Mouse (Mus musculus): ENCODE results near the gene Ncaph2.
A peak's percentile ranks its signal among the peaks of the same experiment; 100 is the strongest.

The Ncaph2 gene

DNA sequence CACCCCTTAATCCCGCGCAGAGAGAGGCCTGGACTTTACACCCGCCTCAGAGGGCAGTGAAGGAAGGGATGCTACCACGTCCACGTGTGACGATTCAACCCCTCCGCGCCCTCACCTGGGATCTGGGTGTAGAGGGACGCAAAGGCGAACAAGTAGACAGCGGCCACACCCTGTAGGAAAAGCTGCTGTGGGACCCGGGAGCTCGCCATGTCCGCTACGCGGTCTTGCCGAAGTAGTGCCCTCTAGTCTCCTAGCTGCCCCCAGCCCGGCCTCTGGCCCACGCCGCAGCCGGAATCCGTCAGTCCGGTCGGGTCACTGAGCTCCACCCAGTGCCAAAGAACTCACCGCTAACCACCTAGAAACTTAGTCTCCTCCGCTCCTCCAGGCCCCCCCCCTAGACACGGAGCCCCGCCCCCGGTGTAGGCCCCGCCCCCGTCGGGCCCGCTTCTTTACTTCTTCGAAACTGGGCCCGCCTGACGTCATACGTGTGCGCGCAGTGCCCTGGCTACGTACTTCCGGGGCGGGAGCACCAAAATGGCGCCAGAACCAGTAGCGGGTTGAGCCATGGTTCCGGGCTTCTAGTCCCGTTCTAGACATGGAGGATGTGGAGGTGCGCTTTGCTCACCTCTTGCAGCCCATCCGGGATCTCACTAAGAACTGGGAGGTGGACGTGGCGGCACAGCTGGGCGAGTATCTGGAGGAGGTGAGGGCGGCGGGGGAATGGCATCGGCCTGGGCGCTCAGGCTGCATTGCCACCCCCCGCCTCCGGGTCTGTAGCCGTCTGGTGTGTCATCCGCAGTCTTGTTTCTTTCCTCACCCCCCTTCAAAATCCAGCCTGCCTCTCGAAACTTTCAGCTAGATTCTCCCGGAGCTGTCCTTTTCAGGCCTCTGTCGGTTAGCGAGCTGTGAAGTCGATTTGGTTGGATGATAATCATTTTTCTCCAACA is at the start of gene Ncaph2, which contains the start of gene Lmf2:
TSS of gene Ncaph2 (plus strand) at position 479 of the 947 bp plus-strand sequence.
TSS of gene Lmf2 (minus strand) at position 419 of the 947 bp plus-strand sequence.
- DNase-seq (ENCODE audit: low spot score in 2 of 2), result peak; percentile 96 to 99

DNA sequence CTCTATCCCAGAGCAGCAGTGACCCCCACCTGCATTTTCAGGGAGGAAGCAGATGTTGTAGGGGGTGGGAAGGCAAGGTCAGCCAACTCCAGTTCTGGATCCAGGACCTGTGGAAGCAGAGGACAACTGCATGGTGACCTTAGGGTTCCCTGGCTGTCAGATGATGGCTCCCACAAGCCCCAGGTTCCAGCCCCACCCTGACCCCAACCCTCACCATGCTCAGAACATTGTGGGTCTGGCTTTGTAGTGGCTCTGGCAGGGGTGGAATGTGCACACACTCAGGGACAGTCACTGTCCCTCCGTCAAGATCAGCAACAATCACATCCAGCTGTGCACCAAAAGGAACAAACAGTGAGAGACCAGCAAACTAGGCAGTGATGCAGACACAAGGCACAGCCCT is 49.6 kb upstream of the Ncaph2 start:
- DNase-seq (ENCODE audit: low spot score in 2 of 2), result no peak

DNA sequence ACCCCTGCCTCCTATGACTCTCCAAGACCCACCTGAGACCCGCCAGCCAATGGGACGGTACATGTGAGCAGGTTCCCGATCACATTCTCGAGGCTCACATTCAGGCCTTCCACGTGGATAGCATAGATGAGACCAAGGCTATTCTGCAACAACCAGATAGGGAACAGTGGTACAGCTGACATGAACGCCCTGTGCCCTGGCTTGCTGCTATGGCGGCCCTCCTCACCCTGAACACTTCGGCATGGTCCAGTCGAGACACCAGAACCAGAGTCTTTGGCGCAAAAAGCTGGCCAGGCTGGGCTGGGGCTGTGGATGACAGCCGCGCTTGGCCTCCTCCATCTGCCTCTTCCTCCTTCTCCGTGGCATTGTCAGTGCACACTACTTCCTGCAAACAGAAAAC is 48.1 kb upstream of the Ncaph2 start:
- DNase-seq (ENCODE audit: low spot score in 2 of 2), result no peak

DNA sequence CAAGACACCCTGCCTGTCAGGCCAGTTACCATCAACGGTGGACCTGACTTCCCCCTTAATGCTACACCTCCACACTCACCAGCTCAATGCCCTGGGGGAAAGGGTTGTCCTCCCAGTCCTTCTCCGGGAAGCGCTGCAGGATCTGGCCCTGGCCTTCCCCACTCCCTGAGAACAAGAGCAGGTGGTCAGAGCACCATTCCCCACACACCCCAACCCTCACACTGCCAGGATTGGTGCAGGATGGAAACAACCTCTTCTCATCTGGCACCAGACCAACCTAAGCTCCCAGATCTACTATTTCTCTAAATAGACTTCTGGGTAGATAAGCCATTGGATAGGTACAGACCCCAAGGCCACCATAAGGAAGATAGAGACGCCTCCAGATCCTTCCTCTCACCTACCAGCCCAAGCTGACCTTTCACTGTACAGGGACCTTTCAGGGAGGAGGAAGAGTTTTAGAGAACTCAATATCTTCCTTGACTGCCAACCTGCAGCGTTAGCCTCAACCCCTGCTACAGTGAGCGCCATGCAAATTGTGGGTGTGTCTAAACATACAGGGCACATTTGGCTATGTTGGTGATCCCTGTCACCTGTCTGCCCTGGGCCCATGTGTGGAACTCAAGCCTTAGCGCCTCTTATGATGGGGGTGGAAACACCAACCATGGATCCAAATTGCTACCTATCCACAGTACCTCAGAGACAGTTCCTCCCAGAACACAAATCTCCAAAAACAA is 46.9 kb upstream of the Ncaph2 start:
- DNase-seq (ENCODE audit: low spot score in 2 of 2), result peak in 1 of 2 experiments; percentile 17

DNA sequence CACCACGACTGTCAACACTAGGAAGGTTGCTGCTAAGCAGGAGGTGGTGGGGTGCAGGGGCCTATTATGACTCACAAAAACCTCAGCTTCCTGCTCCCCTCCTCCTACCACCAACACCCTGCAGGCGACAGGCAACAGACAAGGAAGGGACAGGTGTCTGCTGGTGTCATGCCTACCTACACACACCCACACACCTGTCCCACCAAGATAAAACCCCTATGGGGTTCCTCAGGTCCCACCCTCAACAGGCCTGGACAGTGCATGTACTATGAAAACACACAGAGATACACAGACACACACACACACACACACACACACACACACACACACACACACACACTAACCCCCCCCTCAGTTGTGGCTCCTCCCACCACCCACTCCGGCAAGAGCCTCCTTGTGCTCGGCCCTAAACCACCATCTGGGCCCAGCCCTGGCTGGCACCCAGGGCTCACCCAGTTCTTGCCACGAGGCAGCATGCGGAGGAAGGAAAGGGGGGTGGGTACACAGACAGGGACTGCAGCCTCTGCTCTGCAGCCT is 45.5 kb upstream of the Ncaph2 start:
- DNase-seq (ENCODE audit: low spot score in 2 of 2), result peak; percentile 38 to 74

DNA sequence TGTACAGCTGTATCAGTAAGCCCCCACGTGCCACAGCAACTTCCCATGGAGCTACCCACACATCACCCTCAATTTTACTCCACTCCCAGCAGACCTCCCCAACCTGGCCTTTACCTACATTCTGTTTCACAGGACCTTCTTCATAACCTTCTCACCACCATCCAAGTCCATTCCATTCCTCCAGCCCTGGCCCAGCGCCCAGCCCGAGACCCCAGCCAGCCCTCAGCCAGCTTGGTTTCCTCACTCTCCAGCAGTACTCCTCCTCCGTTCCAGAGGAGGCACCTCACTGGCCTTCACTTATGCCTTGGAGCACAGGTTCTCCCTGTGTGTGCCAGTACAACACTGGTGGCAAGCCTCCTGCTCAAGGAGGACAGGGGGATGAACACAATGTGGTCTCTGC is 42.2 kb upstream of the Ncaph2 start:
- peak in 1 of 2 experiments; percentile 14 for DNase-seq (ENCODE audit: low spot score in 2 of 2)

DNA sequence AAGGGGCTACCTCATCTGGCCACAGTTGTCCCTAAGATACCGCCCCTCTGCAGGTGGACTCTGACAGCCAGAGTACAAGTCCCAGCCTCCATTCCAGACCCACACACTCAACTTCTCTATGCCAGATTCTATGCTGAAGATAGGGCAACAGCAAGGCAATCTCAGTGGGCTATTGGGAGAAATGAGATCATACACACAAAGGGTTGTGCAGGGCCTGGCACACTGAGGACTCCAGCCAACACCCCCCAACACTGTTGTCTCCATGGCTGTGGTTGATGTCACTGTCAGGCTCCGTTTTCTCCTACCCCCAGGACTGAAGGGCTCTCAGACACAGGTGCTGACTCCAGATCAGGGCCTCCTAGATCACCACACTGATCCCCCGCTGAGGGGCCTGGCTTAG is 41.4 kb upstream of the Ncaph2 start:
- no peak for DNase-seq (ENCODE audit: low spot score in 2 of 2)

DNA sequence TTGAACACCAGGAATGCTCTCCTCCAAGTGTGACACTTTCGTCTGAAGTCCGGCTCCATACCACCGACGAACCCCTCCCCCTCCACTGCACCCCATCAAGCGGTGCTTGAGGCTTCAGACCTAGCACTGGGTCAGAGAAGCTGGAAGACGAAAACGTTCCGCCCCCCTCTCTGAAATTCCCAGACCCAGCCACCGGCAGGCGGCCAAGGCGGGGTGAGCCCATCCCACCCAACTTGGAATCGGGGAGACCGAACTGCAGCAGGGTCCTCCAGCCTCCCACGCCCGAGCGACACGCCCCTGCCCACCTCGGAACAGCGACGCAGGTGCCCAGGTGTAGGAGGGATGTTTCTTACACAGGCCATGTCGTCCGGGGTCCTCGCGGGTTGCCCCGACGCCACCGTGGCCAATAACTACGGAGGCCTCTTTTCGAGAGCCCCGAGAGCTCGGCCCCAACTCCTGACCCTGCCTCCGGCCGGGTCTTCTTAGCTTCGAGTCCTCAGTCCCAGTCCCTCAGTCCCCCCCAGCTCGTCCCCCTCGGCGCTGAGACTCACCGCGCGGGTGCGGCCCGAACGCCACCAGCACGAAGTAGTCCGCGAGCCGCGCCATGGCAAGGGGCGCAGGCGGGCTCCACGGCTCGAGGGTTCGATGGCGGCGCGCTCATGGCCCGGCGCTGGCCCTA is 40.9 kb upstream of the Ncaph2 start:
- DNase-seq (ENCODE audit: low spot score in 2 of 2), result peak in 1 of 2 experiments; percentile 33

DNA sequence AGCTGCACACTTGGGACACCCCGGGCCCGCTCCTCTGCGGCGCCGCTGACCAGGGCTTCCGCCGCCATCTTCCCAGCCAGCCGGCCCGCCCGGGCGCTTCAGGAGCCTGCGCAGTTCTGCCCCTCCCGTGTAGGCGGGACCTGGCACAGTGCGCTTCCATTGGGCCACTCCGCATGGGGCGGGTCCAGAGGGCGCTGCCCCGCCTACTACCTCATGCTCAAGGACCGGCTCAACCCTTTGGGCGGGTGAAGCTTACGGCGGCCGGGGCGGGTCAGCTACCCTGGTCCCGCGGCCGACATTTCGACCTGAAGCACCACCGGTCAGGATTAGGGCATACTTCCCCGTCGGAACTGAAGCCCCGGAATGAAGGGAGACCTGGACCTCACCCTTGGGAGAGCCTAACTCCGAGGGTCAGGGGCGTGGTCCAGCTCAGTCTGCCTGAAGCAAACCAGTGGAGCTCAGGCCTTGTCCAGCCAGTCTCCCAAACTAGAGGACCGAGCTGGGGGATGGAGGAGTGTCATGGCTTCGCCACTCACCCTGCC is 40.3 kb upstream of the Ncaph2 start, which contains the start of gene Sbf1:
TSS of gene Sbf1 (minus strand) at position 122 of the 542 bp plus-strand sequence.
- DNase-seq (ENCODE audit: low spot score in 2 of 2), result peak; percentile 97 to 98

DNA sequence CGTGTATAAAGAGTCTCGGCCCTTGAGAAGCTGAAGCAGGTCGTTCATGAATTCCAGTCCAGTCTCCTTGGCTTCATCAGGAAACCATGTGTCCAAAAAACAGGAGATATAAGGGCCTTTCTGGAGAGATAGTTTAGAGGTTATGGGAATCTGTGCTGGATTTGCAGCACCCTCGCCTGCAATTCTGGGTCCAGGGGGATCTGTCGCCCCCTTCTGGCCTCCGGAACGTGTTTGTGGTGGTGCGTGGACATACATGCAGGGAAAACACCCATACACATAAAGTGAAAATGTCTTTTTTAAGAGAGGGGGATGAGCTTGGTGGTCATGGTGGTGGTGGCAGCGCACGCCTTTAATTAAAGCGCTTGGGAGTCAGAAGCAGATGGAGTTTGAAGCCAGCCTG is 39.4 kb upstream of the Ncaph2 start:
- peak; percentile 43 to 76 for DNase-seq (ENCODE audit: low spot score in 2 of 2)

DNA sequence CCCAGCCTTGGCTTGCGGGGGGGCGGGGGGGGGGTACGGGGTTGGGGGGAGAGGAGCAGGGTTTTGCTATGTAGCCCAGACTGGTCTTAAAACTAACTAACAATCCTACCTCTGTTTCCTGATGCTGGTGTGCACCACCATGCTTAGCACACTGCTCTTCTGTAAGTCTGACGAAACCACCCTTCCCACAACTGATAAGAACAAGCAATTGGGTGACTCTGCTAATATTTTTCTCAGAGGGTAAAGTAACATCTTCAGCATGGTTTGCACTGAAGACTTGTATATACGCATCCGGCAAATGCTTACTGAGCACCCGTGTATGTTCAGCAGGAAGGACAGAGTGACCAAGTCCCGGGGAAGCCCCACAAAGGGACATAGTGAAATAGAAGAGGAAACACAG is 34.3 kb upstream of the Ncaph2 start:
- DNase-seq (ENCODE audit: low spot score in 2 of 2), result no peak

DNA sequence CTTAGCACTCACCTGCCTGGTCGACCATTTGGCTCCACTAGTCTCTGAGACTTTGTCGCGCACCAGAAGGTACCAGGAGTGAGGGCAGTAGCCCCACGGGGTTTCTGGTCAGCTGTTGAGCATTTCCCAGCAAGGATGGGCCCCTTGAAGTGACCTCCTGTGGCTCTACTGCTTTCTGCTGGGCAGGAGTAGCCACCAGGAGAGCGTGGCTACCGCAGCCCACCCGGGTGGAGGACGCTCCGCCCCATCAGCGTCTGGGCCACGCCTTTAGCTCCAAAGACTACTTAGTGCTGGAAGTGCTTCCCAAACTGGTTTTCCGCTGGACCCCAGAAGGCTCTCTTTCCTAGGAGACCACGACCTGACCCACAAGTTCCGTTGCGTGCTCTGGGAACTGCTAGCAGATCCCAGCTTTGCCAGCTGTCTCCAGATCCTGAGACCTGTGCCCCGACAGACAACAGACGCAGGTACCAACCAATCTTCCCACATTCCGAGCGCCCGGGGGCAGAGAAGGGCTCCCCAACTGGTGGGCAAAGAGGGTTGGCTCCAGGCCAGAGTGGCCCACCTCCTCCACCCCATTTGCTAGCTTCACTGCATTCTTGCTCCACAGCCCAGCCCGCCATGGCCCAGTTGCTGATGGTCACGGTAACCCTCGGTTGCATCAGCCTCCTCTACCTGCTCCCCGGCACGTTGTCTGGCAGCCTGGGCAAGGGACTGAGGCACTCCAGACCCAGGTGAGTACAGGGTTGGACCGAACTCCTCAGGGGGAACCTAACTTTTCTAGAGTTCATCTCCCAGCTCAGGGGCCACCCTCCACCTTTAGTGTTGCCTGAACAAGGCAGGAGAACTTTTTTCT is 32.6 kb upstream of the Ncaph2 start, which contains the start of gene Adm2:
TSS of gene Adm2 (plus strand) at position 51 of the 853 bp plus-strand sequence.
- DNase-seq (ENCODE audit: low spot score in 2 of 2), result no peak

DNA sequence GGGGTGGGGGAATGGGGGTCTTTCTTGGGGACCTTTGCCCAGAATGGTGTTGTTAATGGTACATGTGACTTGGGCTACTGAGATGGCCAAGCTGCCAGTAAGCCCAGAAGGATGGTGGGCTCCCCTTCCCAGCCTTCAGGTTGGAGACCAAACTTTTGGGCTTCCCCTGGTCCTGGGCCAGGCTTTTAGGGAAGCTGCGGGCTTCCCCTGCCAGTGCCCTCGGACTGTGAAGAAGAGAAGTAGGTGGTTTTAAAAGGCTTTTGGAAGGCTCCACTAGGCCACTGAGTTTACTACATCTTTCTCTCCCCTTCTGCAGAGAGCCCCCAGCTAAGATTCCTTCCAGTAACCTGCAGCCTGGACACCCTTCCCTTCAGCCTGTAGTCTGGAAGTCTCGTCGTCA is 31.9 kb upstream of the Ncaph2 start:
- DNase-seq (ENCODE audit: low spot score in 2 of 2), result no peak

DNA sequence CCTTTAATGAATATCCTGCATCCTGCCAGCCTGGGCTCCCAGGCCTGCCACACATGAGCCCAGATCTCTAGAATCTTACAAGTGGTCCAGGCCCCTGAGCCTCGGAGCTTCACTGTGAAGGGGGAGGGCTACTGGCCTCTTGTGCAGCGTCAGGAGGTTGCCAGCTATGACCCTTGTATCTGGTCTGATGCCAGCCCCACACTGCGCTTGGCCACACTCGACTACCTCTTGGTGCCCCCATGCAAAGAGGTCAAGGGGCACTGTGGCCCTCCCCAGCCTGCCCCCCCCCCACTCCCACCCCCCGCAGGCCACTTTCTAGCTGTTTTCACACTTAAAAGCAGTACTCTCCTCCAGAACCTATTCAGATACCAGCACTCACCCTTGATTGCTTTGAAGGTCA is 29.1 kb upstream of the Ncaph2 start:
- no peak for DNase-seq (ENCODE audit: low spot score in 2 of 2)

DNA sequence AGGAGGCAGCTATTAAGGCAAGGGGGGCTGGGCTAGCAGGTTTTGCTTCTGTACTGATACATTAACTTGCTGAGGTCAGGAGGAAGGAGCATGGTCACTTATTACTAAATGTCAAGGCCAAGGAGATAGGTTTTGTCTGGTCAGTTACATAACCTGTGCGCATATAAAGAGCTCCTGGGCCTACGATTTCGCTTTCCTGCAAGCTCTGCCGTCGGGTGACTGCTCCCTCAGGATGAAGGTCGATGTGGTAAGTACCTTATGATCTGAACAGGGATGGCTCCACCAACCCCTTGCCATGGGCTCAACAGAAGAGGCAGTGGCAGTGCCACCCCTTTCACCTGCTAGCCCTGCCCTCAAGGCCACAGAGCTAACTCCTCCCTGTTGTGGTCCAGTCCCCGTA is 21.2 kb upstream of the Ncaph2 start, which contains the start of gene Miox:
TSS of gene Miox (plus strand) at position 128 of the 400 bp plus-strand sequence.
- DNase-seq (ENCODE audit: low spot score in 2 of 2), result no peak

DNA sequence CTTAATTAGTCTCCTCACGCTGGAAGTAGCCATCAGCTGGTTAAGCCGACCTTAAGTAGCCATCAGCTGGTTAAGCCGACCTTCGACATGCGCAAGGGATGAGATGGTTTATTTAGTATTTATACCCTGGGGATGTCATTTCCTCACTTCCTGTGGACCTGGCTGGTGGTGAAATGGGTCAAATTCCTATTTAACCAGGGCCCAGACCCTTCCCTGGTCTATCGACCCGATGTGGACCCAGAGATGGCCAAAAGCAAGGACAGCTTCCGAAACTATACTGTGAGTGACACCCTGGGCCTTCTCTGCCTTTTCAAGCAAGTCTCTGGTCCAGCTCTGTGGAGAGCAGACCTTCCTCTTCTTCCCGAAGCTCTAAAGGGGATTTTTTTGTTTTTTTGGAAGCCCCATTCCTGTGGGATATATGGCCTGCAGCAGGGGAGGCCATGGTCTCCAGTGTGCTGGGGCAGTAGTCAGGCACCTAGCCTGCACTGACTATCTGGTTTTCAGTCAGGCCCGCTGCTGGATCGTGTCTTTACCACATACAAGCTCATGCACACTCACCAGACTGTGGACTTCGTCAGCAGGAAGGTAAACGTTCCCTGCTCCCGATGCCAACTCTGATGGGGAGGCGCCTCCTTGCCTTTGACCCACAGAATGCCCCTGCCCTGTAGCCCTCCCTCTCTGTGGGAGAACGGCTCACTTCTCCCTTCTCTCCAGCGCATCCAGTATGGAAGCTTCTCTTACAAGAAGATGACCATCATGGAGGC is 20.6 kb upstream of the Ncaph2 start:
- DNase-seq (ENCODE audit: low spot score in 2 of 2), result no peak

DNA sequence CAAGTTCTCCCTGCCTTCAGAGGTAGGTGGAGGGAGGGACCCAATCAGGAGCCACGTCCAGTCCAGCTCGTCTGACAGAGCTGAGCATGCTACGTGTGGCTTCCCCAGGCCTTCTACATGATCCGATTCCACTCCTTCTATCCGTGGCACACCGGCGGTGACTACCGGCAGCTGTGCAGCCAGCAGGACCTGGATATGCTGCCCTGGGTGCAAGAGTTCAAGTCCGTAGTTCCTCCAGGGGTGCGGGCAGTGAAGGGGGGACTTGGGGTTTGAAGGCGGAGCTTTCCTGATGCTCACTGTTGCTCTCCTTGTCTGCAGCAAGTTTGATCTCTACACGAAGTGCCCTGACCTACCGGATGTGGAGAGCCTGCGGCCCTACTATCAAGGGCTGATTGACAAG is 19.1 kb upstream of the Ncaph2 start:
- DNase-seq (ENCODE audit: low spot score in 2 of 2), result no peak

DNA sequence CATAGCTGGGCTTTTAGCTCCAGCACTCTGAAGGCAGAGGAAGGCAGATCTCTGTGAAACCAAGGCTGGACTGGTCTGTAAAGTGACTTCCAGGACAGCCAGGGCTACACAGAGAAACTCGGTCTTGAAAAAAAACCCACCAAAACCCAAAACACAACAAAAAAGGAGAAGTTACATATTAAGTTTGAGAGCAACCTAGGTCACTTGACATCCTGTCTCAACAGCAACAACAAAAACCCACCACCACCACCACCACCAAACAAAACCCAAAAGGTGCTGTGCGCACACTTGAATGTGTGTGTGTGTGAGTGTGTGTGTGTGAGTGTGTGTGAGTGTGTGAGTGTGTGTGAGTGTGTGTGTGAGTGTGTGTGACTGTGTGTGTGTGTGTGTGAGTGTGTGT is 15.8 kb upstream of the Ncaph2 start:
- DNase-seq (ENCODE audit: low spot score in 2 of 2), result no peak

DNA sequence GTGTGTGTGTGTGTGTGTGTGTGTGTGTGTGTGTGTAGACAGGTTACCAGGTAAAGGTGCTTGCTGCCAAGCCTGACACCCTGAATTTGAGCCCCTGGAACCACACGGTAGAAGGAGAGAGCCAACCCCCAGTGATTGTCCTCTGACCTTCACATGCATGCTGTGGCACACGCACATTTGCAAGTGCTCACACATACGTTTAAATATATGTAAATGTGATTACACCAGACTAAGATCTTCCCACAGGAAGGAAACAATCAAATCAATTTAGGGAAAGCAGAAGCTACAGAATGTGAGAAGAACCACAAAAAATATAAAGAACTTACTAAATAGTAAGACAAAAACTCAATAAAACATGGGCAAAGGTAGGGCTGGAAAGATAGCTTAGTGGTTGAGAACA is 15.4 kb upstream of the Ncaph2 start:
- DNase-seq (ENCODE audit: low spot score in 2 of 2), result no peak

DNA sequence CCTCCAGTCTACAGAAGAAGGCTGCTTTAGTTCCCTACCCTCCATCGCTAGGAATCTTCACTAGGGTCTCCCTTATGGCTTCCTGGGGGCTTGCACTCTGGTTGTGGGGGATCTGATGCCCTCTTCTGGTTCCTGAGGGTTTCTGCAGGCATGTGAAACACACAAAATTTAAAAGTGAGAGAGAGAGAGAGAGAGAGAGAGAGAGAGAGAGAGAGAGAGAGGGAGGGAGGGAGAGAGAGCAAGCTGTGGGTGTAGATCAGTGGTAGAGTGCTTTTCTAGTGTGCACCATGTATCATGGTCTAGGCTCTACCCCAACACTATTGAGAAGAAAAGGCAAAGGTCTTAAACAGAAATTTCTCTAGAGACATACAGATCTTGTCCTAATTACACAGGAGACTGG is 13.8 kb upstream of the Ncaph2 start:
- no peak for DNase-seq (ENCODE audit: low spot score in 2 of 2)

All from spleen, postnatal 4 days (tissue).